Comparison of ENCODE assay signal across 11 mouse cellular contexts in the genomic region with DNA sequence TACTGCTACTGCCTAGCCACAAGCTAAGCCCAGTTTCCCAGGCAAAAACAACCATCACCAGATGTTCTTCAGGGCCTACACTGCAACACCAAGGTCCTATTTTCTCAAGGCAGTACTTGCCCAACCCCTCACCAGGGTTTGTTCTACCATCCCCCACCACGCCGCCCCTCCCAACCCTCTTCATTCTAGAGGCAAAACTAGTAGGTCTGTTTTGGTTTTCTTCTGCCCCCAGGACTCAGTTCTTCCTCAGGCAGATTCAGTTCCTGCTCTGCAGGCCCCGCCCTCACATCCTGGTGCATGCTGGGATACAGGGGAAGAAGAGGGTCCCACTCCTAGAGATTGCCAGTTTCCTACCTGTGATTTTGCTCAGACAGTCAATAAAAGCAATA. TPM values are rescaled to one million over a fixed set of nuclear protein-coding genes. Genes with fewer than 3 reads are reported as not detected.
A peak's percentile ranks its signal among the peaks of the same experiment; 100 is the strongest.
DNase-seq lines count a peak whose midpoint lies in the region; ATAC-seq and TF ChIP-seq lines count a peak whose summit lies in the region.
"Had no signal": no experiment of that assay in that cellular context is flagged by ENCODE, and none has a peak within 500 bp of the region (broad histone marks: within the 10 kb centered on the region; RNA-seq: fewer than 3 reads in every experiment).

No protein-coding gene starts in this region.

- H3K9me3 ChIP-seq in hindbrain, embryonic 10.5 days: no peaks in the 10 kb centered on the region
- no peaks in the 10 kb centered on the region for H3K9me3 ChIP-seq in hindbrain, embryonic 11.5 days (ENCODE audit: control insufficient read depth, low read length)
- no peaks in the 10 kb centered on the region for H3K9me3 ChIP-seq in lung, postnatal 0 days (ENCODE audit: low read length)
- no peaks in the 10 kb centered on the region for H3K9me3 ChIP-seq in stomach, embryonic 16.5 days (replicated peaks; ENCODE audit: control insufficient read depth, low read length)

- no peak overlapping the region for H3K4me3 ChIP-seq in hindbrain, embryonic 10.5 days
- no peak overlapping the region for H3K4me3 ChIP-seq in hindbrain, embryonic 11.5 days (ENCODE audit: low read depth, low read length)
- H3K4me3 ChIP-seq in lung, postnatal 0 days (ENCODE audit: low read depth, low read length): no peak overlapping the region
- H3K4me3 ChIP-seq in stomach, embryonic 16.5 days (replicated peaks; ENCODE audit: low read length): no peak overlapping the region
- H3K4me3 ChIP-seq: myocyte had no signal

- H3K36me3 ChIP-seq in hindbrain, embryonic 10.5 days: peaks cover 32% of the 10 kb centered on the region
- H3K36me3 ChIP-seq in hindbrain, embryonic 11.5 days (ENCODE audit: control insufficient read depth, insufficient read depth, low read length): peaks cover 3% of the 10 kb centered on the region; the same call in 1 of the 2 replicates
- peaks cover 19% of the 10 kb centered on the region for H3K36me3 ChIP-seq in lung, postnatal 0 days (ENCODE audit: insufficient read depth, low read length)
- H3K36me3 ChIP-seq in stomach, embryonic 16.5 days (ENCODE audit: control insufficient read depth, insufficient read depth, low read length): peaks cover 18% of the 10 kb centered on the region

- DNase-seq in hindbrain, embryonic 10.5 days (ENCODE audit: low spot score): no peak
- DNase-seq in hindbrain, embryonic 11.5 days (ENCODE audit: low spot score): no peak
- DNase-seq in R1 (ENCODE audit: low read depth, low spot score): peak; percentile 83
- peak; percentile 47 for DNase-seq in lung, postnatal 0 days (ENCODE audit: low spot score)
- no peak for DNase-seq in urinary bladder, adult 2 months (ENCODE audit: low spot score)
- no peak for DNase-seq in cerebellum, postnatal 25 days
- no peak for DNase-seq in cerebellum, postnatal 14 days
- DNase-seq: cerebellum, adult 11-12 months; right cerebral cortex, postnatal 25 days had no signal

- no peak overlapping the region for H3K9ac ChIP-seq in hindbrain, embryonic 11.5 days (ENCODE audit: low read depth, low read length)
- 0 out of 2 replicates have a peak overlapping the region, but pooled peaks have one; percentile 20 for H3K9ac ChIP-seq in lung, postnatal 0 days (replicated peaks; ENCODE audit: low read depth)
- H3K9ac ChIP-seq in stomach, embryonic 16.5 days (ENCODE audit: low read length): peak overlapping the region; percentile 51

- H3K27ac ChIP-seq in hindbrain, embryonic 10.5 days: peak overlapping the region; percentile 35; the same call in 1 of the 2 replicates
- H3K27ac ChIP-seq in hindbrain, embryonic 11.5 days (ENCODE audit: low read depth, low read length): no peak overlapping the region
- H3K27ac ChIP-seq in lung, postnatal 0 days (ENCODE audit: low read length): peak overlapping the region; percentile 81
- H3K27ac ChIP-seq in stomach, embryonic 16.5 days (ENCODE audit: low read length): peak overlapping the region; percentile 86

- TF ChIP-seq EP300 in lung, postnatal 0 days (IDR thresholded peaks at IDR 0.05): no peak

- whole genome bisulfite sequencing in hindbrain, embryonic 10.5 days: 64% methylated on average over 3 of the region's 3 CpGs
- 58% methylated on average over 3 of the region's 3 CpGs for WGBS in hindbrain, embryonic 11.5 days
- WGBS in lung, postnatal 0 days: 79% methylated on average over 3 of the region's 3 CpGs
- 76% methylated on average over 3 of the region's 3 CpGs for WGBS in stomach, embryonic 16.5 days

- H3K27me3 ChIP-seq in hindbrain, embryonic 10.5 days (ENCODE audit: insufficient read depth, poor library complexity, severe bottlenecking): no peaks in the 10 kb centered on the region
- H3K27me3 ChIP-seq in hindbrain, embryonic 11.5 days (ENCODE audit: control insufficient read depth, insufficient read depth, low read length): no peaks in the 10 kb centered on the region
- no peaks in the 10 kb centered on the region for H3K27me3 ChIP-seq in lung, postnatal 0 days (replicated peaks; ENCODE audit: insufficient read depth, low read length)
- no peaks in the 10 kb centered on the region for H3K27me3 ChIP-seq in stomach, embryonic 16.5 days (ENCODE audit: control insufficient read depth, insufficient read depth, low read length)

- ATAC-seq in hindbrain, embryonic 11.5 days (ENCODE audit: low FRiP score): no peak
- no peak; the same call in 1 of the 2 replicates for ATAC-seq in lung, postnatal 0 days
- ATAC-seq in stomach, embryonic 16.5 days (ENCODE audit: insufficient read depth, low FRiP score): no peak

- no peak for TF ChIP-seq CTCF in lung, postnatal 0 days (IDR thresholded peaks at IDR 0.05)

- H3K4me1 ChIP-seq in hindbrain, embryonic 10.5 days (replicated peaks): peaks cover 37% of the 10 kb centered on the region
- no peaks in the 10 kb centered on the region for H3K4me1 ChIP-seq in hindbrain, embryonic 11.5 days (replicated peaks; ENCODE audit: control insufficient read depth, insufficient read depth, low read length)
- H3K4me1 ChIP-seq in lung, postnatal 0 days (ENCODE audit: insufficient read depth, low read depth, low read length): peaks cover 55% of the 10 kb centered on the region
- H3K4me1 ChIP-seq in stomach, embryonic 16.5 days (ENCODE audit: control insufficient read depth, insufficient read depth, low read length): peaks cover 36% of the 10 kb centered on the region

- H3K4me2 ChIP-seq in hindbrain, embryonic 11.5 days (replicated peaks; ENCODE audit: low read depth, low read length): no peak overlapping the region
- H3K4me2 ChIP-seq in lung, postnatal 0 days (replicated peaks; ENCODE audit: low read depth, low read length): no peak overlapping the region
- no peak overlapping the region for H3K4me2 ChIP-seq in stomach, embryonic 16.5 days (ENCODE audit: low read depth, low read length)

RNA-seq across cellular contexts. Expression of a gene that starts 14.2 kb away (rescaled TPM):
- 14.0 and 14.3 TPM in 2 replicates for polyA plus RNA-seq in hindbrain, embryonic 10.5 days (2016; fragmentation: Nextera tagmentation; extraction: Ambion mirVana)
- 12.9 and 17.9 TPM in 2 replicates for polyA plus RNA-seq in hindbrain, embryonic 11.5 days (2014; fragmentation: Nextera tagmentation; extraction: Ambion mirVana)
- 29.5 and 35.9 TPM in 2 replicates for polyA plus RNA-seq in lung, postnatal 0 days (2015; fragmentation: Nextera tagmentation; extraction: Ambion mirVana)
- 18.4 and 20.2 TPM in 2 replicates for polyA plus RNA-seq in stomach, embryonic 16.5 days (2015; fragmentation: Nextera tagmentation; extraction: Ambion mirVana)
- 32.3 and 34.9 TPM in 2 replicates for polyA plus RNA-seq in urinary bladder, adult 2 months (2012; rRNA removed)

Comparison
In these comparisons a context has a peak if more than half of its experiments do, and no peak if none do; other contexts are left out.
1. DNase-seq: peak in R1 (single experiment) and lung, postnatal 0 days (single experiment); none in hindbrain, embryonic 10.5 days (single experiment), hindbrain, embryonic 11.5 days (single experiment), urinary bladder, adult 2 months (single experiment), cerebellum, postnatal 25 days (0 of 2) and cerebellum, postnatal 14 days (0 of 2).